Mouse (Mus musculus) midbrain, embryonic 14.5 days (tissue): Measurements from ENCODE around the gene Cst12. TPM values are rescaled to one million over a fixed set of nuclear protein-coding genes. Genes with fewer than 3 reads are reported as not detected.
"Not testable (repeated sequence)": the region's sequence is repeated elsewhere in the genome, so short reads cannot be mapped to it uniquely, and the experiment has no call there.

Experiments used
- ATAC-seq: fragments of 200-750 bp; cut with Nextera tagmentation; 2 replicates; pipeline ENCODE4 v1.8.0; 2017; ENCODE audit warnings: moderate number of reproducible peaks, moderate library complexity; ENCODE audit not compliant: low FRiP score, low TSS enrichment
- DNase-seq: peaks from one replicate; pipeline ENCODE4 v3.0.0-alpha.2; 2015
- H3K27ac ChIP-seq: fragments of 300-500 bp; sonication (generic); replicated peaks from 2 replicates; pipeline ENCODE4 v1.5.1; 2014; ENCODE audit warnings: mild to moderate bottlenecking, low read depth, low read length, moderate library complexity
- H3K27me3 ChIP-seq: fragments of 300-500 bp; sonication (generic); 2 replicates; pipeline ENCODE4 v1.6.1; 2014; ENCODE audit warnings: low read length, control low read depth, mixed read lengths; ENCODE audit not compliant: control insufficient read depth, insufficient read depth
- H3K36me3 ChIP-seq: fragments of 300-500 bp; sonication (generic); 2 replicates; pipeline ENCODE4 v1.6.1; 2014; ENCODE audit warnings: low read length, control low read depth; ENCODE audit not compliant: control insufficient read depth, insufficient read depth
- H3K4me1 ChIP-seq: fragments of 300-500 bp; sonication (generic); 2 replicates; pipeline ENCODE4 v1.6.1; 2014; ENCODE audit warnings: mild to moderate bottlenecking, antibody characterized with exemption, low read length, control low read depth; ENCODE audit not compliant: control insufficient read depth, insufficient read depth
- H3K4me2 ChIP-seq: fragments of 300-500 bp; sonication (generic); 2 replicates; pipeline ENCODE4 v1.6.1; 2014; ENCODE audit warnings: mild to moderate bottlenecking, low read length, moderate library complexity
- H3K4me3 ChIP-seq: fragments of 300-500 bp; sonication (generic); replicated peaks from 2 replicates; pipeline ENCODE4 v1.5.1; 2014; ENCODE audit warnings: low read depth, low read length
- H3K9ac ChIP-seq: fragments of 300-500 bp; sonication (generic); replicated peaks from 2 replicates; pipeline ENCODE4 v1.6.1; 2014; ENCODE audit warnings: mild to moderate bottlenecking, low read length, moderate library complexity
- H3K9me3 ChIP-seq: fragments of 300-500 bp; sonication (generic); 2 replicates; pipeline ENCODE4 v1.6.1; 2016; ENCODE audit warnings: low read length, control low read depth, mixed read lengths; ENCODE audit not compliant: control insufficient read depth
- WGBS: fragments of 180-500 bp; shearing (Covaris S2); extraction: QIAGEN DNeasy Blood & Tissue Kit; methylation state at CpG from one replicate; pipeline ENCODE4 v1.1.7; 2014; 5-methylcytosine and 5-hydroxymethylcytosine counted together
- polyA plus RNA-seq: library from polyadenylated mRNA; unstranded; fragments of >200 nt; fragmentation: Nextera tagmentation; extraction: Ambion mirVana; gene quantifications from 2 replicates; pipeline ENCODE4 v1.2.1, GENCODE M21; 2014

The Cst12 gene
- not detected in 2 replicates for polyA plus RNA-seq

DNA sequence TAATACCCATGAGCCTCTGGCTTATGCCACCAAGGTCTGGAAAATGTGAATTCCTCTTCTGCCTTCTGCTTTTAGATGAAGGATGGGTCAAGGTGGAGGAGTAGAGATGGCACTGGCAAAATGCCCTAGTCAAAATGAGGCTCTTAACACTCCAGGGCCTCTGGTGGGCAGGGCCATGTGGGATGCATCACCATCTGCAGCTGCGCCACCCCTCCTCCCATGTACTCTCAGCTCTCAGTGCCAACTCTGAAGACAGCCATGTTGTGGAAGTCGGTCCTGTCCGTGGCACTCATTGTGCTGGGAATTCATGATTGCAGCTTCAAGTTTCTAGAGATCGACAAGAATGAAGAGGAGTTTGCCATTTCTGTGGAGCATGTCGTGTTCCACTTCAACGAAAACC, at the start of gene Cst12:
Gene Cst12 (plus strand): TSS at position 220 of the 400 bp plus-strand sequence.
- H3K4me3 ChIP-seq = no peak within 1 kb of the TSS
- no peak within 1 kb of the TSS for H3K27ac ChIP-seq
- H3K27me3 ChIP-seq = no peaks in the 10 kb centered on the region
- H3K36me3 ChIP-seq = no peaks in the 10 kb centered on the region
- WGBS = 97% methylated on average over 6 of the region's 6 CpGs
- ATAC-seq = no peak
- no peak within 1 kb of the TSS for H3K9ac ChIP-seq
- no peak for DNase-seq
- H3K4me2 ChIP-seq = no peak within 1 kb of the TSS
- H3K9me3 ChIP-seq = no peaks in the 10 kb centered on the region
- H3K4me1 ChIP-seq = no peaks in the 10 kb centered on the region

DNA sequence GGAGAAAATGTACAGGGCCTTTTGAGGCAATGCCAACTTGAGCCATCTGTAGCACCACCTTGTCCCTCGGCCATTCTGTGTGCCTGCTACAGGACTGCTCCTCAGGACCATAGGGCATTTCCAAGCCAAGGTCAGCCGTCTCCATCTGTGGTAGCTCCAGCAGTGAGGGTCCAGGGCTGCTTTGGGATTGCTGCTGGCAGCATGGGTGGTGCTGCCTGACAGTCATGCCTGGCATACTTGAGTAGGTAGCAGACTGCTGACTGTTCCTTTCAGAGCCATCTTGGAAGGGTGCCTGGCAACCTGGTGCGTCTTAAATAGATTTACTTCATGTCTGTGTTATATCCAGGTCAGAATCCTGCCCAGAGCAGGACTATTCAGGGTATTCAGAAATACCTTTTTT, 46.2 kb upstream of the Cst12 start:
- Histone ChIP-seq H3K4me1 (no peaks in the 10 kb centered on the region), H3K36me3 (no peaks in the 10 kb centered on the region), H3K4me2 (no peak overlapping the region), H3K27me3 (no peaks in the 10 kb centered on the region), H3K9me3 (no peaks in the 10 kb centered on the region), H3K4me3 (no peak overlapping the region), H3K27ac (no peak overlapping the region), H3K9ac (no peak overlapping the region)
- ATAC-seq (no peak), DNase-seq (no peak)
- 85% methylated on average over 3 of the region's 3 CpGs for whole genome bisulfite sequencing

DNA sequence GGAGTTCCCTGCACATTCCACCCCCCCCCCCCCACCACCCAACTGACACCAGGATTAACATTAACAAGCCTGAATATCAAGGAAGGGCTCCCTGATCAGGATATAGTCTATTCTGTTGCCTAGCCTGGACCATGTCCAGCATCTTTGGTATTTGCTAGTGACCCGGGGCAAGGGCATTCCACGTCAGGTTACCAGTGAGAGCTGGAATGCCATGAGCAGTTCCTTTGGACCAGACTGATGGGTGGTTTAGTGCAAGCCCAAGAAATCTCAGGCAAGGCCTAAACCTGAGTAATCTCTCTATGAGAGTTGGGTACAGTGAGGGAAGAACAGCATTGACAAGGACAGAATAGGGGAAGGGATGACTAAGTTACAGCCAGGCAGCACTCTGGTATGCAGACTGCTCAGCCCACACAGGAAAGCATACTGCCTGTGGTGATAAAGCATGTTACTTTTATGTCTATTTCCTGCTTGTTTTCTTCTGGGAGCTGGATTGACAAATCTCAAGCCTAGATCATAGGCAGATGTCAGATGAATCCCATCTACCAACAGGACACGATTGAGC, 45.2 kb upstream of the Cst12 start:
- no peaks in the 10 kb centered on the region for H3K9me3 ChIP-seq
- H3K4me1 ChIP-seq = no peaks in the 10 kb centered on the region
- H3K36me3 ChIP-seq = no peaks in the 10 kb centered on the region
- H3K4me3 ChIP-seq = no peak overlapping the region
- no peak overlapping the region for H3K27ac ChIP-seq
- no peak for ATAC-seq
- no peaks in the 10 kb centered on the region for H3K27me3 ChIP-seq
- 91% methylated on average over 3 of the region's 3 CpGs for WGBS
- DNase-seq = no peak
- H3K9ac ChIP-seq = no peak overlapping the region
- H3K4me2 ChIP-seq = no peak overlapping the region

DNA sequence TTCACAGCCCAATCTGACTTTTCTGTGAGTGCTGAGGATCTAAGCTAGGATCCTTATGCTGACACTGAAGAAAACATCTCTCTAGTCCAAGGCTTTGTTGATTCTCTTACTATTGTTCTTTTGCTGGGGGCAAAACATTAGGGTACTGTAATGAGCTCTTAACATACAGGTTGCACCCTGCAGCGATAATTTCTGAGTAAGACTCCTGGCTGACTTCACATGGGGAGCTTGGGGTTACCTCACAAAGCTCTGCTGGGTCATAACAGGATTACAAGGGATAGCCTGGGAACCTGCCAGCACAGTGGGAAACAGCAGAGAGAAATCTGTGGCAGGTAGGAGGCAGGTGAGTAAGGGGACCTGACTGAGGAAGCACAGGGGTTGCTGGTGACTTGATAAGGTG, 39.1 kb upstream of the Cst12 start, which contains the start of gene Cstl1:
Gene Cstl1 (plus strand): TSS at position 301 of the 400 bp plus-strand sequence.
- Histone ChIP-seq H3K4me1 (no peaks in the 10 kb centered on the region), H3K9me3 (no peaks in the 10 kb centered on the region), H3K36me3 (no peaks in the 10 kb centered on the region), H3K4me2 (no peak within 1 kb of the TSS), H3K27me3 (no peaks in the 10 kb centered on the region), H3K9ac (no peak within 1 kb of the TSS), H3K4me3 (no peak within 1 kb of the TSS), H3K27ac (no peak within 1 kb of the TSS)
- ATAC-seq = no peak
- WGBS = 82% methylated on average over 1 of the region's 1 CpGs
- DNase-seq = no peak

DNA sequence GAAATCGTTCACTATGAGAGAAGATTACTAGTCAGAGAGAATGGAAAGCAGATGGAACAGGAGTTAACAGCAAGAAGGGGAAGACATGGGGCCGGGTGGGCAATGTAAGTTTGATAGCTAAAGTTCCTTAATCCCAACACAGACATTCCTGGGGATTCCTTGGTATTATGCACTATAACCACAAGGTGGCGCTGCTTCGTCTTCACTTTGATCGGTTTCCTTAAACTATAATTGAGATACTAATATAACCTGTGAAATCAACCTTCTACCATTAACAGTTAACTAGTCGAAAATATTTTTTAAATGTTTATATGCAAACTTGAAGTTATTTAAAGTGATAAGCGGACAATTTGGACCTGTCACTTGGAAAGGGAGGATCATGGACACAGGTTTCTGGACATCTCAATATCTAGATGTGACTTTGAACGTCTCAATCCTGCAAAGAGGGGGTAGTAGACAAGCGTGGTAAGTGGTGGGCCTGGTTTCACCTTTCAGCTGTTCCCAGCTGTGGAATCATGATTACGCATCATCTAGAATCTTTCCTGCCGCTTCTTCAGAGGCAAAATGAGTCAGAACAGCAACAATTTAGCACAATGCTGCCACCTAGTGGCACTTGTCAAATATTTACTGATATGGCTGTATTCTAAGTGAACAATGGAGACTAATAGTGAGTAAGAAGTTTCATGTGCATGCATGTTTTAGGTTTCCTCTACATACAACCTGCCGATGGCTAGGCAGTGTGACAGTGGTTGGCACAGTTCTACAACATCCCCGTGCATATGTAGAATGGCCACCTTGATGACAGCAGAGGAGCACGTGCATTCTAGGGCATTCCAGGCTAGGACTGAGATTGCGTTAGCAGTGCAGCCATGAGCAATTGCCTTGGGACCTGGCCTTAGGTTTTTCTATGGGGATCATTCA, 37.0 kb upstream of the Cst12 start:
- Histone ChIP-seq H3K9me3 (no peaks in the 10 kb centered on the region), H3K4me1 (no peaks in the 10 kb centered on the region), H3K36me3 (no peaks in the 10 kb centered on the region), H3K9ac (no peak overlapping the region), H3K27me3 (no peaks in the 10 kb centered on the region), H3K4me2 (peak overlapping the region; percentile 55), H3K4me3 (peak overlapping the region; percentile 30), H3K27ac (no peak overlapping the region)
- 17% methylated on average over 15 of the region's 15 CpGs for WGBS
- DNase-seq = peak; percentile 95
- peak; percentile 77 for ATAC-seq

DNA sequence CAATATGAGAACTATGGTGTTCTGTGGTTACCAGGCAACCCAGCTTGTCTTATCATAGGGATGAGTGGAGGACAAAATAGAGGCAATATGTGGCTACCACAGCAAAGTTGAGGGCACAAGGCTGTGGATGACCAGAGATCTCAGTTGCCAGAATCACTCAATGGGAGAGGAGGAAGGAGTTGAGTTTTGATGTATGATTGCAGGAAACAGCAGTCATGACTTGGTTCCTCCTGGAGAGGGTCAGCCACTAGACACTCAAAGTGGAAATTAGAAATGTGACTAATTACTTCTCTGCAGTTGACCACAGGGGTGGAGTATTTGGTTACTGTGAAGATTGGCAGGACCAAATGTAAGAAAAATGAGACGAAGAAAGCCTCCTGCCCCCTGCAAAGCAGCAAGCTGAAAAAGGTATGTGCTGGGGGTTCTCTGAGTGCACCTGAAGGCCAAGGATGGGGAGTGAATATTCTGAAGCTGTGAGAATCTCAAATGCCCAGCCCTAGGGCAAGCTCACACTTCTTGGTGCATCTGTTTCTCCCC, 34.8 kb upstream of the Cst12 start:
- H3K27me3 ChIP-seq = no peaks in the 10 kb centered on the region
- WGBS = 85% methylated on average over 1 of the region's 1 CpGs

DNA sequence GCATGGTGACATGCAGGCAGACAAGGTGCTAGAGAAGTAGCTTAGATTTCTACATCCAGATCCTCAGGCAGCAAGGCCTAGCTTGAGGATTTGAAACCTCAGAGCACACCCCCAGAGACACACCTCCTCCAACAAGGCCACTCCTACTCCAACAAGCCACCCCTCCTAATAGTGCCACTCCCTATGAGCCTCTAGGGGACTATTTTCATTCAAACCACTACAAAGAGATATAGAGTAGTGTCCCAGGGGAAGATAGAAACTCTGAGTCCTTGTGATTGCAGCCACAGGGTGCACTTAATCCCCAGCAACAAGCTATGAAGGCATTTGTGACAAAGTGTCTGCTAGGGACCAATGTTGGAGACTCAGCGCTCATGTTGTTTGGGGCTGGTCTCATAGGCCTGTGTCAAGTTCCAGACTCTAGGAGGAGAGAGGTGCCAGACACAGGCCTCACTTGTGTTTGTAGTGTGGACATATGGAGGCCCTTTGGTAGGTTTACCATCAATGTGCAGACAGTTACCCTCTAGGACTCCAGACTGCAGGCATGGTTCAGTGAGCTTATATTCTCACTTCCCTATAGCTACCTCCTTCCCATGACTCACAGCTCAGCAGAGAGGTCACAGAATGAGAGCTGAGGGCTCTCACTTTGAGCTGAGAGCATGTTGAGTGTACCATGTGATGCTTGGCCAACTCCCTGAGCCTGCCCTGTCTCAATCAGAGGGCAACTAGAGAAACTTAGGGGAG, 25.3 kb upstream of the Cst12 start:
- Histone ChIP-seq H3K36me3 (no peaks in the 10 kb centered on the region), H3K9me3 (no peaks in the 10 kb centered on the region), H3K9ac (no peak overlapping the region), H3K4me1 (no peaks in the 10 kb centered on the region), H3K27me3 (no peaks in the 10 kb centered on the region), H3K27ac (no peak overlapping the region), H3K4me3 (no peak overlapping the region), H3K4me2 (no peak overlapping the region)
- DNase-seq (no peak), ATAC-seq (no peak)
- 94% methylated on average over 1 of the region's 1 CpGs for WGBS

More for the DNA sequence above, 34.8 kb upstream of the Cst12 start:
- H3K4me3 ChIP-seq = no peak overlapping the region
- H3K9ac ChIP-seq = no peak overlapping the region
- DNase-seq (no peak), ATAC-seq (no peak)
- no peaks in the 10 kb centered on the region for H3K36me3 ChIP-seq
- H3K4me2 ChIP-seq = no peak overlapping the region
- H3K9me3 ChIP-seq = no peaks in the 10 kb centered on the region
- no peaks in the 10 kb centered on the region for H3K4me1 ChIP-seq
- no peak overlapping the region for H3K27ac ChIP-seq

DNA sequence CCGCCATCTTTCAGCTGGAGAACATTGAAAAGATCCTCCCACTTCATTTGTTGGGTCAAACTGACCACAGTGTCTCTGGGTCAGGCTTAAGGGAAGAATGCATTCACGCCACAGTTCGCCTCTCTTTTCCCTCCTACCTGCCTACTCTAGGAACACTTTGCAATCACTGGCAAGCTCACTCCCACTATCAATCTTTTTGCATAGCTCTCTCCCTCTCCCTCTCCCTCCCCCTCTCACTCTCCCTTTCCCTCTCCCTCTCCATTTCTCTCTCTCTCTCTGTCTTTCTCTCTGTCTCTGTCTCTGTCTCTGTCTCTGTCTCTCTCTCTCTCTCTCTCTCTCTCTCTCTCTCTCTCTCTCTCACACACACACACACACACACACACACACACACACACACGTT, 17.8 kb upstream of the Cst12 start, which contains the start of gene Cst11:
Gene Cst11 (minus strand): TSS at position 101 of the 400 bp plus-strand sequence.
- 91% methylated on average over 4 of the region's 4 CpGs for WGBS
- not testable (repeated sequence) for H3K4me1 ChIP-seq, H3K27me3 ChIP-seq, H3K36me3 ChIP-seq, H3K4me3 ChIP-seq, H3K9ac ChIP-seq, H3K4me2 ChIP-seq, ATAC-seq, DNase-seq, H3K27ac ChIP-seq, H3K9me3 ChIP-seq
